Mouse (Mus musculus) liver, embryonic 13.5 days (tissue): Measurements from ENCODE around the gene Car8. TPM values are rescaled to one million over a fixed set of nuclear protein-coding genes. Genes with fewer than 3 reads are reported as not detected.

ENCODE experiments used
- ATAC-seq: fragments of 200-750 bp; cut with Nextera tagmentation; 2 replicates; pipeline ENCODE4 v1.8.0; 2017; ENCODE audit warnings: low read depth, mild to moderate bottlenecking, moderate number of reproducible peaks, moderate library complexity
- DNase-seq: peaks from one replicate; pipeline ENCODE4 v3.0.0; 2022
- H3K27ac ChIP-seq: fragments of 300-500 bp; sonication (generic); 2 replicates; pipeline ENCODE4 v1.5.1; 2015; ENCODE audit warnings: moderate library complexity, mild to moderate bottlenecking, inconsistent platforms
- H3K27me3 ChIP-seq: fragments of 300-500 bp; sonication (generic); 2 replicates; pipeline ENCODE4 v1.6.1; 2015; ENCODE audit warnings: mild to moderate bottlenecking, inconsistent platforms
- H3K36me3 ChIP-seq: fragments of 300-500 bp; sonication (generic); 2 replicates; pipeline ENCODE4 v1.6.1; 2015; ENCODE audit warnings: mild to moderate bottlenecking, inconsistent platforms
- H3K4me1 ChIP-seq: fragments of 300-500 bp; sonication (generic); replicated peaks from 2 replicates; pipeline ENCODE4 v1.6.1; 2015; ENCODE audit warnings: inconsistent platforms
- H3K4me2 ChIP-seq: fragments of 300-500 bp; sonication (generic); 2 replicates; pipeline ENCODE4 v1.6.1; 2015; ENCODE audit warnings: inconsistent platforms, mild to moderate bottlenecking, moderate library complexity
- H3K4me3 ChIP-seq: fragments of 300-500 bp; sonication (generic); replicated peaks from 2 replicates; pipeline ENCODE4 v1.5.1; 2015; ENCODE audit warnings: mild to moderate bottlenecking, inconsistent platforms
- H3K9ac ChIP-seq: fragments of 300-500 bp; sonication (generic); 2 replicates; pipeline ENCODE4 v1.6.1; 2015; ENCODE audit warnings: mild to moderate bottlenecking, inconsistent platforms
- H3K9me3 ChIP-seq: fragments of 300-500 bp; sonication (generic); replicated peaks from 2 replicates; pipeline ENCODE4 v1.6.1; 2016; ENCODE audit warnings: inconsistent platforms
- WGBS: fragments of 180-500 bp; shearing (Covaris S2); methylation state at CpG from one replicate; pipeline ENCODE4 v1.1.7; 2015; ENCODE audit not compliant: insufficient replicate concordance; 5-methylcytosine and 5-hydroxymethylcytosine counted together
- polyA plus RNA-seq: library from polyadenylated mRNA; unstranded; fragments of >200 nt; fragmentation: Nextera tagmentation; extraction: Ambion mirVana; gene quantifications from 2 replicates; pipeline ENCODE4 v1.2.1, GENCODE M21; 2015

Car8 gene
- polyA plus RNA-seq, 1 experiment from 2014 or later = 2.1 TPM

- no peaks in the 10 kb centered on the region for H3K27me3 ChIP-seq
- no peak overlapping the region for H3K9ac ChIP-seq
- WGBS = 71% methylated on average over 8 of the region's 8 CpGs
- H3K9me3 ChIP-seq = no peaks in the 10 kb centered on the region
- H3K36me3 ChIP-seq = no peaks in the 10 kb centered on the region
- no peak for ATAC-seq
- H3K4me3 ChIP-seq = no peak overlapping the region
- H3K4me2 ChIP-seq = no peak overlapping the region
- no peak overlapping the region for H3K27ac ChIP-seq
- no peak for DNase-seq
- H3K4me1 ChIP-seq = no peaks in the 10 kb centered on the region
Observed at GRCm38 (mm10) chr4:8218941-8219340, 19.9 kb downstream of the Car8 start.

GRCm38 (mm10) chr4:8218004-8218403 lies 20.8 kb downstream of the Car8 start:
- DNase-seq = no peak
- H3K4me2 ChIP-seq = no peak overlapping the region
- H3K4me1 ChIP-seq = no peaks in the 10 kb centered on the region
- no peaks in the 10 kb centered on the region for H3K27me3 ChIP-seq
- no peaks in the 10 kb centered on the region for H3K9me3 ChIP-seq
- WGBS = 19% methylated on average over 3 of the region's 3 CpGs
- H3K36me3 ChIP-seq = no peaks in the 10 kb centered on the region
- ATAC-seq = no peak
- H3K27ac ChIP-seq = no peak overlapping the region
- no peak overlapping the region for H3K4me3 ChIP-seq
- no peak overlapping the region for H3K9ac ChIP-seq

- Histone ChIP-seq H3K4me2 (no peak overlapping the region), H3K27ac (no peak overlapping the region)
Observed at GRCm38 (mm10) chr4:8217272-8217671, 21.6 kb downstream of the Car8 start.

DNA sequence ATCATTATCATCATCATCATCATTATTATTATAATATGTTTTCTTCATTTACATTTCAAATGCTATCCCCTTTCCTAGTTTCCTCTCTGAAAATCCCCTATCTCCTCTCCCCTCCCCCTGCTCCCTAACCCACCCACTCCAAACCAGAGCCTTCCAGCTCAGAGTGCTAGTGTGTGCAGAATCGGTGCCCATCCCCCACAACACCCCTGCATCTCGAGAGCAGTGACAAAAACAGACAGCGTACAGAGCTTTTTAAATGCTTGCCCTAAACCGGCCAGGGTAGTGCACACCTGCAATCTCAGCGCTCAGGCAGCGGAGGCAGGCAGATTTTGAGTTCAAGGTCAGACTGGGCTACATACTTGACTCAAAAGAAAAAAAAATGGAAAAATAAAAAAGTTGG lies 22.3 kb downstream of the Car8 start:
- Histone ChIP-seq H3K4me1 (no peaks in the 10 kb centered on the region), H3K9ac (no peak overlapping the region), H3K9me3 (no peaks in the 10 kb centered on the region), H3K4me3 (no peak overlapping the region), H3K4me2 (no peak overlapping the region), H3K27ac (no peak overlapping the region), H3K27me3 (no peaks in the 10 kb centered on the region), H3K36me3 (no peaks in the 10 kb centered on the region)
- 55% methylated on average over 6 of the region's 6 CpGs for WGBS
- no peak for ATAC-seq
- no peak for DNase-seq

More at GRCm38 (mm10) chr4:8217272-8217671, 21.6 kb downstream of the Car8 start:
- Histone ChIP-seq H3K36me3 (no peaks in the 10 kb centered on the region), H3K4me1 (no peaks in the 10 kb centered on the region), H3K9me3 (no peaks in the 10 kb centered on the region), H3K4me3 (no peak overlapping the region), H3K9ac (no peak overlapping the region), H3K27me3 (no peaks in the 10 kb centered on the region)
- 56% methylated on average over 5 of the region's 5 CpGs for WGBS
- DNase-seq (no peak), ATAC-seq (no peak)

- H3K4me3 ChIP-seq = no peak overlapping the region
- H3K9ac ChIP-seq = no peak overlapping the region
- no peak for DNase-seq
- H3K9me3 ChIP-seq = no peaks in the 10 kb centered on the region
- no peaks in the 10 kb centered on the region for H3K27me3 ChIP-seq
- H3K4me1 ChIP-seq = no peaks in the 10 kb centered on the region
- no peak overlapping the region for H3K27ac ChIP-seq
- WGBS = 59% methylated on average over 2 of the region's 2 CpGs
- no peaks in the 10 kb centered on the region for H3K36me3 ChIP-seq
- H3K4me2 ChIP-seq = no peak overlapping the region
- ATAC-seq = no peak
Observed at GRCm38 (mm10) chr4:8213661-8214060, 25.2 kb downstream of the Car8 start.

- H3K4me2 ChIP-seq = no peak overlapping the region
- no peak for DNase-seq
- WGBS = 55% methylated on average over 8 of the region's 8 CpGs
Observed at GRCm38 (mm10) chr4:8212873-8213569, 25.8 kb downstream of the Car8 start.

DNA sequence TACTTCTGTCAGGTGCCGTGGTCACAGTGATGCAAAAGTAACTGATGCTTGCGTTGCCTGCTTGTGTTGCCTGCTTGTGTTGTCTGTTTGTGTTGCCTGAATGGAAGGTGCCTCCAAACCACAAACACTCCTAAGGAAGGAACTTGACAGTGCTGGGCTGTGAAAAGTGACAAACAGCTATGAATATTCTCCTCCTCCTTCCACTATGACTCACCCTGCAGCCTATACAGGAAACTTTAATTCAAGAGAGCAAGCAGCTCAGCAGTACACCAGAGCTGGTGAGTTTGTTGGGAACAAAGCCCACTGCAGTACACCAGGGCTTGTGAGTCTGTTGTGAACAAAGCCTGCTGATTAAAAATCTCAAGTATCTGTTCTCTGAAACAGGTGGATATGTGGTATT lies 28.4 kb downstream of the Car8 start:
- no peak overlapping the region for H3K9ac ChIP-seq
- H3K9me3 ChIP-seq = no peaks in the 10 kb centered on the region
- DNase-seq (no peak), ATAC-seq (no peak)
- H3K27me3 ChIP-seq = no peaks in the 10 kb centered on the region
- H3K4me1 ChIP-seq = no peaks in the 10 kb centered on the region
- H3K4me3 ChIP-seq = no peak overlapping the region
- no peak overlapping the region for H3K27ac ChIP-seq
- H3K4me2 ChIP-seq = no peak overlapping the region
- no peaks in the 10 kb centered on the region for H3K36me3 ChIP-seq
- WGBS = 73% methylated on average over 2 of the region's 2 CpGs

More at GRCm38 (mm10) chr4:8212873-8213569, 25.8 kb downstream of the Car8 start:
- Histone ChIP-seq H3K9me3 (no peaks in the 10 kb centered on the region), H3K27ac (no peak overlapping the region), H3K36me3 (no peaks in the 10 kb centered on the region), H3K9ac (no peak overlapping the region), H3K4me1 (no peaks in the 10 kb centered on the region), H3K4me3 (no peak overlapping the region), H3K27me3 (no peaks in the 10 kb centered on the region)
- no peak for ATAC-seq

DNA sequence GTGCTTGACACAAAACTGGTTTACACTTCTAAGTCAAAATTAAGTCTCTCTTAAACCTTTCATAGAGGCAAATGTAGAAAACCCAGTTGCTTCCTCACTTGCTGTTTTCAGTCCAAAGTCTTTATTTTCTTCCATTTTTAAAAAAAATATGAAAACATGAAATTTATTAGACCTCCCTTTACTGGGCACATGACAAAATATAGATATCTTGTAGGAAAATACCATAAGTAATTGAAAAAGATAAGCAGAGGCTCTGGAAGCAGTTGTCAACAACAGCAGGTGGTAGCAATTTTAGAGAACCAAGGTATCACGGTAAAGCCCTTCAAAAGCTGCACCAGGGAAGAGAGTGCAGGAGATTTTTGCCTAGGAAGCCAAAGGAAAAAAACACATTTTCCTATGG lies 30.9 kb downstream of the Car8 start:
- Histone ChIP-seq H3K27ac (no peak overlapping the region), H3K4me2 (no peak overlapping the region), H3K4me3 (no peak overlapping the region), H3K36me3 (no peaks in the 10 kb centered on the region), H3K27me3 (no peaks in the 10 kb centered on the region), H3K9ac (no peak overlapping the region), H3K4me1 (no peaks in the 10 kb centered on the region), H3K9me3 (no peaks in the 10 kb centered on the region)
- ATAC-seq (no peak), DNase-seq (no peak)
- 67% methylated on average over 1 of the region's 1 CpGs for WGBS

DNA sequence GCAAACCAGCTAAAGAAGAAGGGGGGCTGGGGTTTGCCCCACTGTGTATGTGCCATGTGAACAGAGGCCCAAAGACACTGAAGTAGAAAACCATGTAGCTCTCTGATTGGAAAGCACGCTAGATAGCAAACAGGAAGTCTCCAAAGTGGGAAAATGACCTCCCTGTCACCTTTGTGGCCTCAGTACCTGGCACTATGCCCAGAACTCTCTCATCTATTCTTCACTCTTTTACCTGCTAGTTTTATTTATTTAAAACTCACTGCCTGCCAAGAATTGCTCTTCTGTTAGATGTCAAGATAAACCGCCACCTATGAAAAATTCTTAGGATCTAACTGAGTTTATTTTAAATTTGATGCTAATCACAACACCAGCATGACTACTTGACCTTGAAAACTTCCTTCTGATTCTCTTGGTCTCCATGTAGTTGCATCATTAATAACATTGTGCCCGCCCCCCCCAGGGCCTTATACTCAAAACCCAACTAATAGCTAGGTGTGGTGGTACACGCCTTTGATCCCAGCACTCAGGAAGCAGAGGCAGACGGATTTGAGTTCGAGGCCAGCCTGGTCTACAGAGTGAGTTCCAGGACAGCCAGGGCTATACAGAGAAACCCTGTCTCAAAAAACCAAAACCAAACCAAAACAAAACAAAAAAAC lies 31.8 kb downstream of the Car8 start:
- H3K27me3 ChIP-seq = no peaks in the 10 kb centered on the region
- no peak overlapping the region for H3K9ac ChIP-seq
- no peak overlapping the region for H3K27ac ChIP-seq
- no peak overlapping the region for H3K4me2 ChIP-seq
- no peaks in the 10 kb centered on the region for H3K4me1 ChIP-seq
- no peaks in the 10 kb centered on the region for H3K36me3 ChIP-seq
- ATAC-seq = no peak
- DNase-seq = no peak
- H3K4me3 ChIP-seq = no peak overlapping the region
- no peaks in the 10 kb centered on the region for H3K9me3 ChIP-seq
- 60% methylated on average over 6 of the region's 6 CpGs for WGBS

- no peak for DNase-seq
- WGBS = 55% methylated on average over 4 of the region's 4 CpGs
- no peak for ATAC-seq
Observed at GRCm38 (mm10) chr4:8205089-8205649, 33.7 kb downstream of the Car8 start.

GRCm38 (mm10) chr4:8203367-8203766 lies 35.5 kb downstream of the Car8 start:
- Histone ChIP-seq H3K4me3 (no peak overlapping the region), H3K27ac (no peak overlapping the region), H3K4me1 (peaks cover 12% of the 10 kb centered on the region), H3K9me3 (no peaks in the 10 kb centered on the region), H3K36me3 (no peaks in the 10 kb centered on the region), H3K27me3 (no peaks in the 10 kb centered on the region), H3K4me2 (no peak overlapping the region), H3K9ac (no peak overlapping the region)
- DNase-seq (no peak), ATAC-seq (no peak)
- 49% methylated on average over 1 of the region's 1 CpGs for WGBS

More at GRCm38 (mm10) chr4:8205089-8205649, 33.7 kb downstream of the Car8 start:
- Histone ChIP-seq H3K27ac (no peak overlapping the region), H3K36me3 (no peaks in the 10 kb centered on the region), H3K9ac (no peak overlapping the region), H3K4me3 (no peak overlapping the region), H3K9me3 (no peaks in the 10 kb centered on the region), H3K4me2 (no peak overlapping the region), H3K4me1 (peaks cover 4% of the 10 kb centered on the region), H3K27me3 (no peaks in the 10 kb centered on the region)

DNA sequence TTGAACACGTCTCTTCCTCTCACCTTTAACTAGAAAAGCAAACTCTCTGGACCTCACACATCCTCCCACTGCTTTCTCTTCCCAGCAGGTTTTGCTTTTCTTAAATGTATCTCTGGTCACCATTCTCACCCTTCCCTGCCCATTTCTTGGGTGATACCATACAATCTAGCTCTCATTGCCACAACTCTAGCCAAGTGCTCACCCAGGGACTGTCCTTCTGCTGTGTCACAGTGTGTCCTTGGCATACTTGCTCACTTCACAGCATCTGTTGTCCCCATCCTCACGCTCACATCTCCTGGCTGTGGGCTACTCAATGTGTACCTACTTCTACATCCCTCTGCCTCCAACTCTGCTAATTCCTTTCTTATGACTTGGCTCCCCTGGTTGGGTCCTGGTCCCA lies 37.2 kb downstream of the Car8 start:
- ATAC-seq = no peak
- 61% methylated on average over 2 of the region's 2 CpGs for WGBS

More for the DNA sequence above, 37.2 kb downstream of the Car8 start:
- no peak for DNase-seq
- no peak overlapping the region for H3K9ac ChIP-seq
- no peaks in the 10 kb centered on the region for H3K36me3 ChIP-seq
- H3K4me3 ChIP-seq = no peak overlapping the region
- no peaks in the 10 kb centered on the region for H3K9me3 ChIP-seq
- no peak overlapping the region for H3K27ac ChIP-seq
- H3K4me2 ChIP-seq = no peak overlapping the region
- H3K4me1 ChIP-seq = peaks cover 12% of the 10 kb centered on the region
- no peaks in the 10 kb centered on the region for H3K27me3 ChIP-seq
